Mouse (Mus musculus): ENCODE measurements around the gene Olfr68. TPM values are rescaled to one million over a fixed set of nuclear protein-coding genes. Genes with fewer than 3 reads are reported as not detected.
"Not testable (repeated sequence)": the region's sequence is repeated elsewhere in the genome, so short reads cannot be mapped to it uniquely, and the experiment has no call there.

The Olfr68 gene
- total and polyA plus RNA-seq, 2 experiments from 2014 or later: not detected

DNA sequence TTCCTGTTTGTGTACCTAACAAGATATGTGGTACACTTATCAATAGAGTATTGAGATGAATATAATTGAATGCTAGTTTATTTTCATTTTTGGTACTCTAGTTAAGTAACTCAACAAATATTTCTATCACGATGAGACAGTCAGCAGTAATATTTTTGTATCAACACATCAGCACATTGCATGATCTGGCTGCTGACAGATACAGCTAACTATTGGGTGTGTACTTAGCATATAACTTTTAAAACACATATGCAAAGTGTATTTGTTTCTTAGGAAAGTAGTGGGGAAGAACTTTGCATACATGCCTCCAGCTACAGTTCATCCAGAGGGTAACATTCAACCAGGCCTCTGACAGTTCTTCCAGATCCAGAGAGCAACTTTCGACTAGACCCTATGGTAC, 45.1 kb upstream of the Olfr68 start:
- no peaks in the 10 kb centered on the region for H3K9me3 ChIP-seq (replicated peaks; ENCODE audit: control insufficient read depth, low read length)
- no peak overlapping the region for H3K4me2 ChIP-seq (ENCODE audit: low read depth, low read length)
- no peak overlapping the region for H3K27ac ChIP-seq (ENCODE audit: low read depth)
- 73% methylated on average over 2 of the region's 2 CpGs for WGBS
- no peaks in the 10 kb centered on the region for H3K27me3 ChIP-seq (ENCODE audit: control insufficient read depth, insufficient read depth, low read length)
- TF ChIP-seq CTCF (IDR thresholded peaks at IDR 0.05; ENCODE audit: low read depth): no peak
- TF ChIP-seq EP300 (IDR thresholded peaks at IDR 0.05; ENCODE audit: low read depth): no peak
- no peak overlapping the region for H3K9ac ChIP-seq (replicated peaks; ENCODE audit: low read depth, low read length)
- DNase-seq (ENCODE audit: low spot score) (no peak), ATAC-seq (ENCODE audit: insufficient read depth, low read depth) (no peak)
- no peaks in the 10 kb centered on the region for H3K36me3 ChIP-seq (replicated peaks; ENCODE audit: control insufficient read depth, insufficient read depth, low read length)
- no peaks in the 10 kb centered on the region for H3K4me1 ChIP-seq (ENCODE audit: control insufficient read depth, insufficient read depth)
- no peak overlapping the region for H3K4me3 ChIP-seq (ENCODE audit: low read depth, low read length)

DNA sequence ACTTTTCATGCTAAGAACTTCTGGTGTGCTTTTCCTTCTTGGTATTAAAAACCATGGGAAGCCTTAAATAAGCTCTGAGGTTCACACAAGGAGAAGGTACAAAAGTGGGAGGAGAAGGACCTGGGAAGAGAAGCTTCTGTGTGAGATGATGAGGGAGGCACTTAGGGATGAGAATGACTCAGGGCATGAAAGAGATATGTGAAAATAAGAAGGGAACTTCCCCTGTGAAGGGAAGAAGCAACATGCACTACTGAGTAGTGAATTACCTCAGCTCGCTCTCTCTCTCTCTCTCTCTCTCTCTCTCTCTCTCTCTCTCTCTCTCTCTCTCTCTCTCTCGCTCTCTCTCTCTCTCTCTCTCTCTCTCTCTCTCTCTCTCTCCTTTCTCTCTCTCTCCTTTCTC, 35.6 kb upstream of the Olfr68 start:
- H3K9ac ChIP-seq (replicated peaks; ENCODE audit: low read depth, low read length): not testable (repeated sequence)

DNA sequence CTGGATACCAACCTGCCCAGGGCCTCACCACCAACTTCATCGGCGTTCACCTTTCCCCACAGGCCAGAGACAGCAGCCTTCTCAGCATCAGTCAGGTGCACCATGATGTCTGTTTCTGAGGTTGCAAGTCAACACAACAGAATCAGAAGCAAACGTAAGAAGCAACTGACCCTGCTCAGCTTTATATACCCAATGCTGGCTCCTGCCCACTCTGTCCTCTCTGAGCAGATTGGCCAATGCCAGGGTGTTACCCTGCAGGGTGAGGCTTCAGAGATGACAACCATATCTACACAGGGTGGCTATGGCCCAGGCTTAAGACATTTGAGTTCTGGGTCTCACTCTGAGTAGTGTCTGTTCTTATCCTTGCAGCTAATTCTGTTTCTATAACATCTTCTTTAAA, 34.3 kb upstream of the Olfr68 start, which contains the start of gene Hbb-bt:
Gene Hbb-bt (minus strand): TSS at position 231 of the 400 bp plus-strand sequence.
- Histone ChIP-seq H3K27me3 (ENCODE audit: control insufficient read depth, insufficient read depth, low read length) (no peaks in the 10 kb centered on the region), H3K27ac (ENCODE audit: low read depth) (no peak within 1 kb of the TSS), H3K9ac (replicated peaks; ENCODE audit: low read depth, low read length) (no peak within 1 kb of the TSS), H3K4me3 (ENCODE audit: low read depth, low read length) (no peak within 1 kb of the TSS), H3K9me3 (replicated peaks; ENCODE audit: control insufficient read depth, low read length) (no peaks in the 10 kb centered on the region), H3K4me2 (ENCODE audit: low read depth, low read length) (no peak within 1 kb of the TSS), H3K4me1 (ENCODE audit: control insufficient read depth, insufficient read depth) (no peaks in the 10 kb centered on the region), H3K36me3 (replicated peaks; ENCODE audit: control insufficient read depth, insufficient read depth, low read length) (no peaks in the 10 kb centered on the region)
- ATAC-seq (ENCODE audit: insufficient read depth, low read depth): no peak
- WGBS: 88% methylated on average over 3 of the region's 3 CpGs
- TF ChIP-seq EP300 (IDR thresholded peaks at IDR 0.05; ENCODE audit: low read depth) (no peak), CTCF (IDR thresholded peaks at IDR 0.05; ENCODE audit: low read depth) (no peak)
- DNase-seq (ENCODE audit: low spot score): no peak

More for the DNA sequence above, 35.6 kb upstream of the Olfr68 start:
- H3K4me3 ChIP-seq (ENCODE audit: low read depth, low read length); DNase-seq (ENCODE audit: low spot score); H3K27ac ChIP-seq (ENCODE audit: low read depth); H3K4me2 ChIP-seq (ENCODE audit: low read depth, low read length); H3K4me1 ChIP-seq (ENCODE audit: control insufficient read depth, insufficient read depth); H3K9me3 ChIP-seq (replicated peaks; ENCODE audit: control insufficient read depth, low read length); ATAC-seq (ENCODE audit: insufficient read depth, low read depth); H3K27me3 ChIP-seq (ENCODE audit: control insufficient read depth, insufficient read depth, low read length); H3K36me3 ChIP-seq (replicated peaks; ENCODE audit: control insufficient read depth, insufficient read depth, low read length): not testable (repeated sequence)
- 89% methylated on average over 1 of the region's 2 CpGs for WGBS

DNA sequence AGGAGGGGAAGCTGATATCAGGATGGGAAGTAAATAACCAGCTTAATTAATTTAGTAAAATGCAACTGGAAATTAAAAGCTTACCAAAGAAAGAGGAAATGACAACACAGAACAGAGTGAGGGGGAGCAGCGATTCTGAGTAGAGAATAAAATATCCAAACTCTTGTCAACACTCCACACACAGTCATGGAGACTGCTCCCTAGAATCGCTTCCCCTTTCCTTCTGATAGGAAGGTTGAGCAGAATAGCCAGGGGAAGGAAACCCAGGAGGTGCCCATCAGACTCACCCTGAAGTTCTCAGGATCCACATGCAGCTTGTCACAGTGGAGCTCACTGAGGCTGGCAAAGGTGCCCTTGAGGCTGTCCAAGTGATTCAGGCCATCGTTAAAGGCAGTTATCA, 33.7 kb upstream of the Olfr68 start:
- H3K9ac ChIP-seq (replicated peaks; ENCODE audit: low read depth, low read length); DNase-seq (ENCODE audit: low spot score); H3K27me3 ChIP-seq (ENCODE audit: control insufficient read depth, insufficient read depth, low read length); ATAC-seq (ENCODE audit: insufficient read depth, low read depth); H3K4me3 ChIP-seq (ENCODE audit: low read depth, low read length); H3K4me1 ChIP-seq (ENCODE audit: control insufficient read depth, insufficient read depth); H3K4me2 ChIP-seq (ENCODE audit: low read depth, low read length); H3K27ac ChIP-seq (ENCODE audit: low read depth); H3K36me3 ChIP-seq (replicated peaks; ENCODE audit: control insufficient read depth, insufficient read depth, low read length); H3K9me3 ChIP-seq (replicated peaks; ENCODE audit: control insufficient read depth, low read length): not testable (repeated sequence)
- no CpG with 5 or more reads among the region's 3 CpGs for WGBS

DNA sequence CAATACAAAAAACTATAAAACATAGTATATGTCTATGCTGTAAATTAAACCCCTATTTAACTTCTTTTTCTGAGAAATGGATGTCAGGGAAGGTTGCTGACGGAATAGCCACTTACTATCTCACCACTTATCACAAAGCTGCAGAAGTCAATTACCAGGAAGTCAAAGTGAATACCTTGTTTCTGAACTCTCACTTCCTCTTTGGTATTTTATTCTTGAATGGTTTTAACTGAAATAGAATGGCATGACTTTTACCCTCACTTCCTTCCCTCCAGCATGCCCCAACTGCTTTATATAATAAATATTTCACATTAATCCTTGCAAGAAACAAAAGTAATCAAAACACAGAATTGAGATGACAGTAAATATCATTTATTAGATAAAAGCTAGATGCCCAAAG, 32.7 kb upstream of the Olfr68 start:
- ATAC-seq (ENCODE audit: insufficient read depth, low read depth): no peak
- no peaks in the 10 kb centered on the region for H3K9me3 ChIP-seq (replicated peaks; ENCODE audit: control insufficient read depth, low read length)
- no peak for TF ChIP-seq EP300 (IDR thresholded peaks at IDR 0.05; ENCODE audit: low read depth)
- no peak for TF ChIP-seq CTCF (IDR thresholded peaks at IDR 0.05; ENCODE audit: low read depth)
- no peak overlapping the region for H3K4me3 ChIP-seq (ENCODE audit: low read depth, low read length)
- H3K4me1 ChIP-seq (ENCODE audit: control insufficient read depth, insufficient read depth): no peaks in the 10 kb centered on the region
- no peak overlapping the region for H3K9ac ChIP-seq (replicated peaks; ENCODE audit: low read depth, low read length)
- WGBS: 33% methylated on average over 1 of the region's 1 CpGs
- no peak overlapping the region for H3K4me2 ChIP-seq (ENCODE audit: low read depth, low read length)
- no peak for DNase-seq (ENCODE audit: low spot score)
- no peaks in the 10 kb centered on the region for H3K36me3 ChIP-seq (replicated peaks; ENCODE audit: control insufficient read depth, insufficient read depth, low read length)
- H3K27me3 ChIP-seq (ENCODE audit: control insufficient read depth, insufficient read depth, low read length): no peaks in the 10 kb centered on the region
- H3K27ac ChIP-seq (ENCODE audit: low read depth): no peak overlapping the region

DNA sequence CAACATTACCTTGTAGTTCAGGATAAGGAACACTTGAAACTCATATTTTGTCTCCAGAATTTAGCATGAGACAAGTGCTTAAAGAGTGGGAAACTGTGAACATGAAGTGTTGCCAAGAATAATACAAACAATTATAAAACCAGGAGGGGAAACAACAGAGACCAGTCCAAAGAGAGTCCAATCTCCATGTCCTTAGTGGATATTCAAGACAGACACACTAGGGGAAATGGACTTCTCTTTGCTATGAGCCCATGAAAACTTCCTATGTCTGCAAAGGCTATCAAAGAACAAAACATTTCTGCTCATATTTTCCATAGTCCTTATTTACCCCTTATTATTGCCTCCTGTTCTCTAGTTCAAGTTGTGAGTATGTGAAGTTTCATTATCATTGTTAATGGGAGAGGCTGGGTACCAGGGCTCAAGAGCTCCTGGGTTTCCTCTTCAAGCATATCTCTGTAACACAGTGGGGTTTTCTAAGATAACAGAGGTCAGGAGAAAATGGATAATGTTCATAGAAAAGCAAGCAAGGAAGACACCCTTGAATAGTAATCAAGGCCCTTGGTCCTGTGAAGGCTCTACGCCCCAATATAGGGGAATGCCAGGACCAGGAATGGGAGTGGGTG, 31.8 kb upstream of the Olfr68 start:
- Histone ChIP-seq H3K36me3 (replicated peaks; ENCODE audit: control insufficient read depth, insufficient read depth, low read length) (no peaks in the 10 kb centered on the region), H3K27me3 (ENCODE audit: control insufficient read depth, insufficient read depth, low read length) (no peaks in the 10 kb centered on the region), H3K4me3 (ENCODE audit: low read depth, low read length) (no peak overlapping the region), H3K9ac (replicated peaks; ENCODE audit: low read depth, low read length) (no peak overlapping the region), H3K4me2 (ENCODE audit: low read depth, low read length) (no peak overlapping the region), H3K4me1 (ENCODE audit: control insufficient read depth, insufficient read depth) (no peaks in the 10 kb centered on the region), H3K9me3 (replicated peaks; ENCODE audit: control insufficient read depth, low read length) (no peaks in the 10 kb centered on the region), H3K27ac (ENCODE audit: low read depth) (no peak overlapping the region)
- ATAC-seq (ENCODE audit: insufficient read depth, low read depth) (no peak), DNase-seq (ENCODE audit: low spot score) (no peak)
- WGBS: 59% methylated on average over 1 of the region's 1 CpGs
- TF ChIP-seq CTCF (IDR thresholded peaks at IDR 0.05; ENCODE audit: low read depth) (no peak), EP300 (IDR thresholded peaks at IDR 0.05; ENCODE audit: low read depth) (no peak)

Measured in heart, postnatal 0 days (tissue).